Mouse (Mus musculus): ENCODE results near the gene Prr12.

- TF ChIP-seq POLR2A (IDR thresholded peaks at IDR 0.05; ENCODE audit: low read depth, low read length) (peak; percentile 82), CTCF (IDR thresholded peaks at IDR 0.05; ENCODE audit: extremely low read depth, insufficient read length, insufficient replicate concordance, low read depth, low read length) (no peak)
Observed at GRCm38 (mm10) chr7:44997231-44997939, 55.3 kb downstream of the Prr12 start, which contains the start of gene Irf3.
